In the genomic region with DNA sequence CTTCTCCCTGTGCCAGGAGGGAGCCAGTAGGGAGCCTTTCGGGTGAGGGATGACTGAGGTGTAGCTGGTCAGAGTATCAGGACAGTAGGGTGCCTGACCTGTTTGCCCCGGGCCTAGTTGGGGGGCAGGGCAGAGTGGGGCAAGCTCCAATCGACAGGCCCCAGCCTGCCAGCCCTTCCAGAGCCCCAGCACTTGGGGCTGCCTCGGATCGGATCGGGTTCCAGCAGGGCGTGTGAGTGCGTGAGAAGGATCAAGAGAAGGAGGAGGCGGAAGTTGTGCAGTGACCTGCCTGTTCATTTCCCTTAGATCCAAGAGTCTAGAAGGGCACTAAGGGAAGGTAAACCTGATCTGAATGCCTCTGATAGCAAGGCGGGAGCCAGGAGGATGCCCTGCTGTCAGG, we compare ENCODE assay signal across 29 mouse cellular contexts. TPM values are rescaled to one million over a fixed set of nuclear protein-coding genes. Genes with fewer than 3 reads are reported as not detected.
DNase-seq lines count a peak whose midpoint lies in the region; ATAC-seq and TF ChIP-seq lines count a peak whose summit lies in the region.
"Had no signal": no experiment of that assay in that cellular context is flagged by ENCODE, and none has a peak within 500 bp of the region (broad histone marks: within the 10 kb centered on the region; RNA-seq: fewer than 3 reads in every experiment).

No protein-coding gene starts in this region.

- no peaks in the 10 kb centered on the region for H3K9me3 ChIP-seq in heart, embryonic 11.5 days (replicated peaks; ENCODE audit: control insufficient read depth, low read length)
- H3K9me3 ChIP-seq in liver, postnatal 0 days (ENCODE audit: low read length): no peaks in the 10 kb centered on the region
- H3K9me3 ChIP-seq in stomach, embryonic 16.5 days (replicated peaks; ENCODE audit: control insufficient read depth, low read length): no peaks in the 10 kb centered on the region
- H3K9me3 ChIP-seq: forebrain, embryonic 15.5 days; heart, embryonic 15.5 days; liver, embryonic 12.5 days; megakaryocyte, embryonic 14.5 days; midbrain, embryonic 12.5 days; stomach, embryonic 15.5 days had no signal

- H3K4me3 ChIP-seq in heart, embryonic 11.5 days (ENCODE audit: low read depth, low read length): no peak overlapping the region
- H3K4me3 ChIP-seq in liver, postnatal 0 days (ENCODE audit: low read depth, low read length): no peak overlapping the region
- H3K4me3 ChIP-seq in stomach, embryonic 16.5 days (replicated peaks; ENCODE audit: low read length): no peak overlapping the region
- H3K4me3 ChIP-seq: forebrain, embryonic 15.5 days; gastrocnemius, adult 2 months; heart, adult 2 months; heart, embryonic 15.5 days; liver, embryonic 12.5 days; megakaryocyte, embryonic 14.5 days; midbrain, embryonic 12.5 days; stomach, embryonic 15.5 days had no signal

- H3K27me3 ChIP-seq in heart, embryonic 11.5 days (ENCODE audit: control insufficient read depth, insufficient read depth, low read length): no peaks in the 10 kb centered on the region
- no peaks in the 10 kb centered on the region for H3K27me3 ChIP-seq in liver, postnatal 0 days (ENCODE audit: insufficient read depth, low read length)
- H3K27me3 ChIP-seq in stomach, embryonic 16.5 days (ENCODE audit: control insufficient read depth, insufficient read depth, low read length): no peaks in the 10 kb centered on the region
- H3K27me3 ChIP-seq: forebrain, embryonic 15.5 days; heart, embryonic 15.5 days; liver, embryonic 12.5 days; midbrain, embryonic 12.5 days; stomach, embryonic 15.5 days had no signal

- TF ChIP-seq CTCF in liver, postnatal 0 days (IDR thresholded peaks at IDR 0.05; ENCODE audit: low read depth): no peak

- no peak for TF ChIP-seq EP300 in liver, postnatal 0 days (IDR thresholded peaks at IDR 0.05; ENCODE audit: low read depth)

- no peak for DNase-seq in heart, postnatal 36 days
- DNase-seq in liver, postnatal 0 days: no peak
- DNase-seq in liver (no peak), ZHBTc4 (ENCODE audit: low read depth, low spot score) (peak; percentile 30)
- DNase-seq in gastrocnemius, postnatal 25 days: no peak
- no peak for DNase-seq in right cerebral cortex, postnatal 36 days (ENCODE audit: low spot score in 2 of 2)
- DNase-seq: adrenal gland, postnatal 14 days; cerebellum, adult 11 months; cerebellum, adult 9-10 months; embryo, embryonic 11 days; gastrocnemius, adult 2 months; heart, adult 2 months; kidney, postnatal 4 days; left cerebral cortex, postnatal 4 days; lung, adult 18-20 months; lung, postnatal 4 days; thymus, adult 18-20 months; thymus, postnatal 25 days had no signal

- H3K9ac ChIP-seq in heart, embryonic 11.5 days (ENCODE audit: low read depth, low read length): 0 out of 2 replicates have a peak overlapping the region, but pooled peaks have one; percentile 16
- H3K9ac ChIP-seq in liver, postnatal 0 days (replicated peaks): peak overlapping the region; percentile 21; the same call in 1 of the 2 replicates
- no peak overlapping the region for H3K9ac ChIP-seq in stomach, embryonic 16.5 days (ENCODE audit: low read length)
- H3K9ac ChIP-seq: forebrain, embryonic 15.5 days; heart, embryonic 15.5 days; hindbrain, embryonic 14.5 days; liver, embryonic 12.5 days; midbrain, embryonic 12.5 days; stomach, embryonic 15.5 days had no signal

- WGBS in heart, embryonic 11.5 days (ENCODE audit: insufficient replicate concordance): 40% methylated on average over 10 of the region's 10 CpGs
- 72% methylated on average over 10 of the region's 10 CpGs for WGBS in liver, postnatal 0 days (ENCODE audit: insufficient replicate concordance)
- WGBS in stomach, embryonic 16.5 days: 51% methylated on average over 10 of the region's 10 CpGs

- H3K4me2 ChIP-seq in heart, embryonic 11.5 days: no peak overlapping the region
- no peak overlapping the region for H3K4me2 ChIP-seq in liver, postnatal 0 days (ENCODE audit: low read depth, low read length)
- H3K4me2 ChIP-seq in stomach, embryonic 16.5 days (ENCODE audit: low read depth, low read length): no peak overlapping the region
- H3K4me2 ChIP-seq: forebrain, embryonic 15.5 days; heart, embryonic 15.5 days; hindbrain, embryonic 14.5 days; liver, embryonic 12.5 days; midbrain, embryonic 12.5 days; stomach, embryonic 15.5 days had no signal

- intact Hi-C loops in heart, postnatal 36 days (cut with DNase I): no loop called here

- no peak for ATAC-seq in heart, embryonic 11.5 days (replicated peaks; ENCODE audit: insufficient number of reproducible peaks, low FRiP score, low TSS enrichment)
- no peak for ATAC-seq in liver, postnatal 0 days
- 0 out of 2 replicates have a peak, but pooled peaks have one; percentile 12 for ATAC-seq in stomach, embryonic 16.5 days (ENCODE audit: insufficient read depth, low FRiP score)
- ATAC-seq: forebrain, embryonic 15.5 days; intestine, postnatal 0 days; liver, embryonic 12.5 days; lung, postnatal 0 days had no signal

- no peaks in the 10 kb centered on the region for H3K36me3 ChIP-seq in heart, embryonic 11.5 days (ENCODE audit: control insufficient read depth, insufficient read depth, low read length)
- no peaks in the 10 kb centered on the region for H3K36me3 ChIP-seq in liver, postnatal 0 days (replicated peaks; ENCODE audit: insufficient read depth, low read length)
- H3K36me3 ChIP-seq in stomach, embryonic 16.5 days (ENCODE audit: control insufficient read depth, insufficient read depth, low read length): no peaks in the 10 kb centered on the region
- H3K36me3 ChIP-seq: forebrain, embryonic 15.5 days; heart, embryonic 15.5 days; liver, embryonic 12.5 days; midbrain, embryonic 12.5 days; stomach, embryonic 15.5 days had no signal

- peaks cover 17% of the 10 kb centered on the region for H3K4me1 ChIP-seq in heart, embryonic 11.5 days (ENCODE audit: control insufficient read depth, insufficient read depth, low read length)
- peaks cover 4% of the 10 kb centered on the region; the same call in 1 of the 2 replicates for H3K4me1 ChIP-seq in liver, postnatal 0 days (ENCODE audit: insufficient read depth)
- peaks cover 30% of the 10 kb centered on the region for H3K4me1 ChIP-seq in stomach, embryonic 16.5 days (ENCODE audit: control insufficient read depth, insufficient read depth, low read length)
- H3K4me1 ChIP-seq: forebrain, embryonic 15.5 days; midbrain, embryonic 12.5 days had no signal

- H3K27ac ChIP-seq in heart, embryonic 11.5 days (ENCODE audit: low read depth, low read length): no peak overlapping the region
- H3K27ac ChIP-seq in liver, postnatal 0 days (ENCODE audit: low read depth): no peak overlapping the region
- H3K27ac ChIP-seq in stomach, embryonic 16.5 days (ENCODE audit: low read length): no peak overlapping the region
- H3K27ac ChIP-seq: forebrain, embryonic 15.5 days; gastrocnemius, adult 2 months; heart, adult 2 months; heart, embryonic 15.5 days; hindbrain, embryonic 14.5 days; liver, embryonic 12.5 days; midbrain, embryonic 12.5 days; stomach, embryonic 15.5 days had no signal

RNA-seq across cellular contexts. Expression of a gene that starts 43.4 kb away (rescaled TPM):
- 0.50 and 0.80 TPM in 2 replicates for polyA plus RNA-seq in heart, embryonic 11.5 days (2014; fragmentation: Nextera tagmentation; extraction: Ambion mirVana)
- under 1 TPM in 1 of 2 experiments, not detected in 1; 0.30 TPM for total RNA-seq in heart, postnatal 36 days (2021)
- 0.88 TPM in 2 replicates for polyA plus RNA-seq in liver, postnatal 0 days (2015; fragmentation: Nextera tagmentation; extraction: Ambion mirVana)
- polyA plus RNA-seq in stomach, embryonic 16.5 days (2015; fragmentation: Nextera tagmentation; extraction: Ambion mirVana): 5.3 and 7.8 TPM in 2 replicates
- total RNA-seq in gastrocnemius, postnatal 25 days (2021): under 1 TPM; 0.18 to 0.48 TPM
- total RNA-seq: heart, adult 2 months had no signal

RNA-seq across cellular contexts. Expression of a gene that starts 58.2 kb away (rescaled TPM):
- polyA plus RNA-seq in heart, embryonic 11.5 days (2014; fragmentation: Nextera tagmentation; extraction: Ambion mirVana): 31.6 and 37.4 TPM in 2 replicates
- 10 to 100 TPM; 74.0 to 80.7 TPM for total RNA-seq in heart, postnatal 36 days (2021)
- polyA plus RNA-seq in liver, postnatal 0 days (2015; fragmentation: Nextera tagmentation; extraction: Ambion mirVana): 7.5 and 7.7 TPM in 2 replicates
- polyA plus RNA-seq in stomach, embryonic 16.5 days (2015; fragmentation: Nextera tagmentation; extraction: Ambion mirVana): 42.4 and 43.8 TPM in 2 replicates
- 100 to 1,000 TPM; 218 TPM for total RNA-seq in gastrocnemius, postnatal 25 days (2021)
